Mouse (Mus musculus) effector memory CD4-positive, alpha-beta T cell, adult 5 months (primary cell): Measurements from ENCODE around the gene Zfp988. TPM values are rescaled to one million over a fixed set of nuclear protein-coding genes. Genes with fewer than 3 reads are reported as not detected.

Experiments
- polyA plus RNA-seq: library from polyadenylated mRNA; unstranded; fragments of 100-300 nt; shearing (Covaris generic); gene quantifications from one replicate; pipeline ENCODE4 v1.2.1, GENCODE M21; 2017

Gene Zfp988
- polyA plus RNA-seq, result 0.85 TPM

GRCm38 (mm10) chr4:147305436-147305835, at the start of gene Zfp988:
Zfp988 (plus strand) TSS chr4:147305674.

GRCm38 (mm10) chr4:147361003-147361402, 55.5 kb downstream of the Zfp988 start, which contains the start of gene Zfp978:
Zfp978 (plus strand) TSS chr4:147361303.

Other genes starting within 250 kb of the Zfp988 start
- 7.7 TPM for gene Zfp991, start 173.6 kb upstream of the Zfp988 start, polyA plus RNA-seq
- not detected for gene Zfp978, start 55.6 kb downstream of the Zfp988 start, polyA plus RNA-seq
- gene Zfp982, start 186.7 kb downstream of the Zfp988 start, polyA plus RNA-seq, result not detected
- gene Gm16503, start 234.5 kb downstream of the Zfp988 start, polyA plus RNA-seq, result 0.79 TPM
- gene Zfp985, start 247.6 kb downstream of the Zfp988 start, polyA plus RNA-seq, result 0.71 TPM